Mouse (Mus musculus) hematopoietic stem cell, adult 5-6 weeks (primary cell): ENCODE data around the gene Phip. TPM values are rescaled to one million over a fixed set of nuclear protein-coding genes. Genes with fewer than 3 reads are reported as not detected.
A peak's percentile ranks its signal among the peaks of the same experiment; 100 is the strongest.

Experiments used
- ATAC-seq, 2 experiments: fragments of 125-278 bp in 1 of 2; replicated peaks in 1 of 2; 2 replicates each; pipeline ENCODE4 v1.8.0; 2016 to 2017; ENCODE audit warnings: inconsistent platforms in 2 of 2, mild to moderate bottlenecking in 2 of 2, moderate number of reproducible peaks in 2 of 2, low read depth in 1 of 2, moderate TSS enrichment in 1 of 2; ENCODE audit not compliant: low FRiP score in 2 of 2, poor library complexity in 2 of 2, severe bottlenecking in 2 of 2, insufficient read depth in 1 of 2, low TSS enrichment in 1 of 2
- total RNA-seq: library from RNA; stranded (forward); fragments of 172-1452, 232-1000 nt; gene quantifications from 2 replicates; pipeline ENCODE4 v1.2.3, GENCODE M21; 2017

The Phip gene
- total RNA-seq: 213 and 221 TPM in 2 replicates

DNA sequence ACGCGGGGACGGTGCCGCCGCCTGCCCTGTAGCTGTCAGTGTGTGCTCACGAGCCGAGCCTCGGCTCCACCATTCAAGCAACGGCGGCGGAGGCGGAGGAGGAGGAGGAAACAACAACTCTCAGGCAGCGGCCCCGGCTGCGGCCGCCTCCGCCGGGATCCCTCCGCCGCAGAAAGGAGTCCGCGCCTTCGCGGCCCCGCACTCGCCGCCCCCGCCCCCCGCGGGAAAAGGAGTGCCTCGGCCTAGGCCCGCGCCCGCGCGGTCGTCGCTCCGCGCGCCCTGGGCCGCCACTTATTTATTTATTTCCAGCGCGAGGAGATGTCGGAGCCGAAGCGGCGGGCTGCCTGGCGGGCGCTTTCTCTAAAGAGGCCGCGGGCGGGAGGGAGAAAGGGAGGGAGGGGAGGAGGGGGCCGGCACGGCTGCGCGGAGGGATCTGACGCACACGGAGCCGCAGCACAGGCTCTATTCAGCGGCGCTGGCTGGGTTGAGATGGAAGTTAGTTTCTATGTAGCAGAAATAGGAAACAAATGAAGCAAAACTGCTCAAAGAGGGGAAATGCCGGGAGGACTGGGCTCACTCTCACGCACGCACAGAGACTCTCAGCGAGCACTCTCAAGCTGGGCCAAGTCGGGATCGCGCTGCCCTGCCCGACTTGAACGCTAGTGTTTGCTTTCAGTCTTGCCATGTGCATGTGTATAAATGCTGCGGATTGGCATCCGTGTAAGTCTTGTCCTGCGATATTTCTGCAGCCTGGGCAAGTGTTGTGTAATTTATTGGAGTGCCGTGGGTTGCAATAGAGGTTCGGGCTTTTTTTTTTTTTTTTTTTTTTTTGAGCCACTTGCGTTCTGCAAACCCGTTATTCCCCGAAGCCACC lies at the start of gene Phip:
Gene Phip (minus strand): TSS at position 175 of the 874 bp plus-strand sequence.
- ATAC-seq: peak; percentile 78 to 81

DNA sequence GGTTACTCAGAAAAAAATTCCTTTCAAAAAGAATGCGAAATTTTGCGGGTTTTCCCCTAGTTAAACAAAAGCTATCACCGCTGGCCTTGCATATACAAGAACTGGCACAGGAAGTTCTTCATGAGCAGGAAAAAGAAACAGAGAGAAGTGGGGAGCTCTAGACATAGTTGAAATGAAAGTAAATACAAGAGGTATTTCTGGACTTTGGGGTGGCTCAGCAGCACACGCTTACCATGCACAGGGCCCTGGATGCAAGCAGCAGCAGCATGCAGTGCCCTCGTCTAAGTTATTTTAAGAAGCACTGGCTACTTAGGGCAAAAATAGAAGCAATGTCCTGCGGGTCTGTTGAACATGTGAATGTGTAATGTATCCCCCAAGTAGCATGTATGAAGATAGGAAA lies 48.4 kb upstream of the Phip start:
- ATAC-seq: peak; percentile 56 to 60

DNA sequence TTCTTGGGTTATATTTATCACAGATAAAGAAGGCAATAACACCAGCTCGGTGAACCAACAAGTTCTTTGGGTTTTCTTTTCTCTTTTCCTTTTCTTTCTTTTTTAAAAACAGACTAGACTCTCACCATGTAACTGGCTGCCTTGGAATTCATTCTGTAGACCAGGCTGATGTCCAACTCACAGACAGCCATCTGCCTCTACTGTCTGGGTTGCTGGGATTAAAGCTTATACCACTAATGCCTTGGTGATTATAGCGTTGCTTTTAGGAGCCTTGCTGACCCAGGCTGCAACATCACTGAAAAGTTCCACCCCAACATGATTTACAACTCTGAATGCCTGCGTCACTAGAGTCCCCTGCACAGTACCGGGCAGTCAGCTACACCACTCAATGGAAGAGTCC lies 39.2 kb upstream of the Phip start:
- no peak for ATAC-seq

- no peak for ATAC-seq
These were observed 33.0 kb upstream of the Phip start for GRCm38 (mm10) chr9:83008306-83008705.

DNA sequence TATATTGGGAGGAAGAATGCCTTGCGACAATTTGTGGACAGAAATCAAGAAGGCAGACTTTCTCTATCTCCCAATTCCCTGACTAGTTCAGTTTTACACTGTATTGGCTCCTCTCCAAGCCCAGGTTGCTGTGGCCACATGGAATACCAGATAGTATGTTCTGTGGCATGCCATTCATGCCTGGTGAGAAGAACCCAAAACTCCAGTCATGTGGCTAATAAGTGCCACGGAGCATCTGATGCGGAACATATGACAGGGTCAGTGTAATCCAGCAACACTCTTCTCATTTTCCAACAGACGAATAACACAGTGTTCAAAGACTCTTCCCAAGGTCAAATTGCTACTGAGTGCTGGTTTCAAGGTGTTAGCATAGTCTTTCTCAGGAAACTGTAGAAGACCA lies 26.0 kb upstream of the Phip start:
- ATAC-seq: no peak

- ATAC-seq: no peak
These were observed 22.6 kb upstream of the Phip start for GRCm38 (mm10) chr9:82997765-82998500.

GRCm38 (mm10) chr9:82976936-82977335 lies 1.6 kb upstream of the Phip start:
- ATAC-seq: no peak

DNA sequence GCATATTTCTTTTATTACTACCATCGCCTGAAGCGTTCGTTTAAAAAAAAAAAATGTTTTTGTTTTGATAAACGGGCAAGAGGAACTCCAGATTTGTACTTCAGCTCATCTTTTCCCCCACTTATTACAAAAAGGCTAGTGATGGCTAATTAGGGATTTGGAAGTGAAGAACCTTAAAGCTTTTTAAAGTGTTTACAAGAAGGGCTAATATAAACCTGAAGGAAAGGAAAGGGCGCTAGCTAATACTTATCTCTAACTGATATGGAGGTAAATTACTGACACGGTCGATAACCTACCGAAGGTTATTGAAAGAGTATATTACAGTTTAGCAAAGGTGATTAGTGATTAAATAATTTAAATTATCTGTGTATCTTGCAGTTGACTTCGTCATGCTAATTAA lies 903 bp upstream of the Phip start:
- ATAC-seq: no peak

GRCm38 (mm10) chr9:82974962-82975341 lies 364 bp downstream of the Phip start:
- peak in 1 of 2 experiments; percentile 33; a peak in 1 of 4 replicates for ATAC-seq

GRCm38 (mm10) chr9:82974187-82974861 lies 992 bp downstream of the Phip start:
- ATAC-seq: peak; percentile 51 to 65; a peak in 3 of 4 replicates

- ATAC-seq: no peak
These were observed 1.9 kb downstream of the Phip start for GRCm38 (mm10) chr9:82973321-82973892.

DNA sequence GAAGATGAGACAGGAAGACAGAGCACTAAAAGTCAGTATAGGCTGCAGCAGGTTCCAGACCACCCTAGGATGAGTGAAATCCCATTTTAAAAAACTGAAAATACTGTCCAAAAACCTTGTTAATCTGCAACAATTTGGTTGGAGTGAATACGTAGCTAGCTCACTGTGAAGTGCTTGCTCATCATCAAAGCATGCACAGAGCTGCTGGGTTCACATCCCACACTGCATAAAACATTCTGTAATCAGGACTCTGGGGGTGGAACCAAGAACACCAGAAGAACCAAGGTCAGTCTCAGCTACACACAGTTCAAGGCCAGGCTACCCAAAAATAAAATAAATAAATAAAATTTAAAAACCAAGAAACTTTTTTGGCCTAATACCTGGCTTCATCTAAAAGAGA lies 3.9 kb downstream of the Phip start:
- no peak for ATAC-seq

DNA sequence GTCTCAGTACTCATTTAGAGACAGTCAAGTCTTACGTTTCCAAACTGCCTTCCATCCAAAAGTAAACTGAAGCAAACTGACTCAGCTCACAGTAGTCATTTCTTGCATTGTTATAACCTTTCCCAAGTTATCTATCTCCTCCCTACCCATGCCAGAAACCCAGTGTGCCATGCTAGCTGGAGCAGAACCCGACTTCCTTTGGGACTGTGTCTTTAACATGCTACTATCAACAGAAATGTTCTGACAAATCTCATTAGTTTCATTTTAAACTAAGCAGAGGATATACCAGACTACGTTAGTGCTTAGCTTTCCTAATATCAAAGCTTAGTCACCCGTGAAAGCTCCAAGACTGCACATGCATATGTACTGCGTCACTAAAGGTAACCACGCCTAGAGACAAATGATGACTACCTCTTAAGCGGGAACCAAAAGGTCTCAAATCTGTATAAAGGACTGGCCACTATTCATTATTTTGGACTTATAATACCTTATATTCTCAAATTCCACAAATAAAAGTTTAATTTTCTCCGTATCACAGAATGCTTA lies 8.2 kb downstream of the Phip start:
- no peak for ATAC-seq

GRCm38 (mm10) chr9:82963981-82964380 lies 11.3 kb downstream of the Phip start:
- no peak for ATAC-seq

DNA sequence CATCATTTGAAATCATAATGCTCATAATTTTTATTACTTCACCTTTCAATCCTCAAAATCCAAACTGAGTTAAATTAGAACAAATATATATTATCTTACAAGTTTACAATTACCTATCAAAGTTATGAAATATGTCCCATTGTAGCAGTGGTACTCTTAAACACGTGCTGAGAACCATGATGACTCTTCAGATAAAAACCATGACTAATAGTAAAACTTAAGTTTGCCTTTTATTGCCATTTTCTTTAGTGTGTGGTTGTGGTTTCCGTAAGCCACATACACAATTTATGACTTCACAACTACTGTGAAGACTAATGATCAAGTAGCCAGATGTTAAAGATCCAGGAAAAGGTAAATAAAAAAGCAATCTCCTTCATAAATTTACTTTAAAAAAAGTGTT lies 14.0 kb downstream of the Phip start:
- ATAC-seq: no peak

- no peak for ATAC-seq
These were observed 20.0 kb downstream of the Phip start for GRCm38 (mm10) chr9:82955267-82955666.

GRCm38 (mm10) chr9:82952330-82952729 lies 23.0 kb downstream of the Phip start:
- no peak for ATAC-seq
